Mouse (Mus musculus) testis, adult 2 months (tissue): ENCODE measurements at regions not wholly inside any gene's neighbourhood (a gene's known extent, or its start where the extent isn't known, plus 50 kb on each side); places are given as distances from the start of the nearest gene placed in this dataset.

ENCODE experiments used
- CTCF ChIP-seq: fragments of 200-500 bp; IDR thresholded peaks from 2 replicates; pipeline ENCODE4 v1.5.1; 2012; ENCODE audit warnings: low read depth, mild to moderate bottlenecking, inconsistent platforms, low read length, moderate library complexity; ENCODE audit not compliant: control insufficient read depth, insufficient read depth, insufficient replicate concordance
- POLR2A ChIP-seq: fragments of 200-500 bp; IDR thresholded peaks from 2 replicates; pipeline ENCODE4 v1.6.1; 2012; ENCODE audit warnings: low read depth, mild to moderate bottlenecking, inconsistent platforms, low read length, moderate library complexity; ENCODE audit not compliant: control insufficient read depth

GRCm38 (mm10) chr6:99945691-99946090 is 219.5 kb upstream of the Prok2 start:
- no peak for TF ChIP-seq POLR2A
- TF ChIP-seq CTCF: no peak
